Mouse (Mus musculus) lung, embryonic 14.5 days (tissue): ENCODE measurements around the gene Ralgps2. TPM values are rescaled to one million over a fixed set of nuclear protein-coding genes. Genes with fewer than 3 reads are reported as not detected.
A peak's percentile ranks its signal among the peaks of the same experiment; 100 is the strongest.

Experiments used
- ATAC-seq: fragments of 200-750 bp; cut with Nextera tagmentation; 2 replicates; pipeline ENCODE4 v1.8.0; 2017; ENCODE audit warnings: mild to moderate bottlenecking, moderate TSS enrichment, moderate library complexity; ENCODE audit not compliant: insufficient read depth
- DNase-seq: peaks from one replicate; pipeline ENCODE4 v3.0.0-alpha.2; 2015
- H3K27ac ChIP-seq: fragments of 300-500 bp; sonication (generic); 2 replicates; pipeline ENCODE4 v1.5.1; 2014; ENCODE audit warnings: low read depth, mild to moderate bottlenecking, moderate library complexity
- H3K27me3 ChIP-seq: fragments of 300-500 bp; sonication (generic); 2 replicates; pipeline ENCODE4 v1.6.1; 2014; ENCODE audit warnings: low read length, control low read depth; ENCODE audit not compliant: insufficient read depth
- H3K36me3 ChIP-seq: fragments of 300-500 bp; sonication (generic); 2 replicates; pipeline ENCODE4 v1.6.1; 2014; ENCODE audit warnings: control low read depth; ENCODE audit not compliant: insufficient read depth
- H3K4me1 ChIP-seq: fragments of 300-500 bp; sonication (generic); 2 replicates; pipeline ENCODE4 v1.6.1; 2014; ENCODE audit warnings: antibody characterized with exemption, control low read depth; ENCODE audit not compliant: insufficient read depth
- H3K4me2 ChIP-seq: fragments of 300-500 bp; sonication (generic); 2 replicates; pipeline ENCODE4 v1.6.1; 2014; ENCODE audit warnings: mild to moderate bottlenecking
- H3K4me3 ChIP-seq: fragments of 300-500 bp; sonication (generic); 2 replicates; pipeline ENCODE4 v1.5.1; 2014; ENCODE audit warnings: low read depth, low read length
- H3K9ac ChIP-seq: fragments of 300-500 bp; sonication (generic); 2 replicates; pipeline ENCODE4 v1.6.1; 2014
- H3K9me3 ChIP-seq: fragments of 300-500 bp; sonication (generic); 2 replicates; pipeline ENCODE4 v1.6.1; 2016; ENCODE audit warnings: low read depth, low read length, control low read depth
- CTCF ChIP-seq: IDR thresholded peaks from 2 replicates; pipeline ENCODE4 v1.5.1; 2016; ENCODE audit warnings: antibody characterized with exemption, low read depth
- WGBS: fragments of 180-500 bp; shearing (Covaris S2); extraction: QIAGEN DNeasy Blood & Tissue Kit; methylation state at CpG from one replicate; pipeline ENCODE4 v1.1.7; 2014; 5-methylcytosine and 5-hydroxymethylcytosine counted together
- polyA plus RNA-seq: library from polyadenylated mRNA; unstranded; fragments of >200 nt; fragmentation: Nextera tagmentation; extraction: Ambion mirVana; gene quantifications from 2 replicates; pipeline ENCODE4 v1.2.1, GENCODE M21; 2014

The Ralgps2 gene
- polyA plus RNA-seq, 1 experiment from 2014 or later: 70.6 TPM

DNA sequence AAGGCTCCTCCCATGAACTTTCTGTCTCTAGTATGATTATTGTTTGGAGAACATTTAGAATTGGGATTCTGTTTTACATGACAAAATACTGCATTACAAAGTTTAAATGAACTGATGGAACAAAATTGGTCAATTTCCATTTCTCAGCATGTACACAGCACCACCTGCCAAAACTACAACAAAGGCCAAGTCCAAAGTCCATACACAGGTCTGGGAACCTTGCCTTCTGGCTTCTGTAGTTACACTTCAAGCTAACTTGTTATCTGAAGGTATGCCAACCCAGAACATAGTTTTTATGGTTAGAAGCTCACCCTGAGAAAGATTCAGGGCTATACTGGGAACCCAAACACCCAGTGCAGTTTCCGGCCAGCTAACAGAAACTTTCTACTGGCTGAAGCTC lies 120.2 kb downstream of the Ralgps2 start:
- peaks cover 25% of the 10 kb centered on the region for H3K36me3 ChIP-seq
- no peaks in the 10 kb centered on the region for H3K9me3 ChIP-seq
- H3K4me2 ChIP-seq: no peak overlapping the region
- H3K9ac ChIP-seq: no peak overlapping the region
- WGBS: 97% methylated on average over 1 of the region's 1 CpGs
- no peak overlapping the region for H3K4me3 ChIP-seq
- no peaks in the 10 kb centered on the region for H3K27me3 ChIP-seq
- no peak overlapping the region for H3K27ac ChIP-seq
- ATAC-seq (no peak), DNase-seq (no peak)
- no peak for TF ChIP-seq CTCF
- no peaks in the 10 kb centered on the region for H3K4me1 ChIP-seq

DNA sequence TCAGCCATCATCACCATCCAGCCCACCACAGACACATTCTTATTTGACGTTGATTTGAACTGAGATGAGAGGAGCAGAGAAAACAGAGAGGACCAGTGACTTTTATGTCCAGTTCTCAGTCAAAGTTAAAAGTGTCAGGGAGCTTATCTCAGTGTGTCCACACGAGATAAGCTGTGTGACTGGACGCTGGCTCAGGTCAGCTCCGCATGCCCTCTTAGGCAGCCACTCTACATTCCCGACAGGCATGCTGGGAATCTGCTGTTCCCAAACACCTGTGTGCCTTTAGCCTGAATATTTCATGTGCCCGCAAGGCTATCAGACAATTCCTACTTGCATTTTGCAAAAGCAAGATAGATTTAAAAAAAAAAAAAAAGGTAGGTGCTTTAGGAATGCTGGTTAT lies 125.9 kb downstream of the Ralgps2 start:
- ATAC-seq (no peak), DNase-seq (no peak)
- H3K27ac ChIP-seq: no peak overlapping the region
- no peaks in the 10 kb centered on the region for H3K9me3 ChIP-seq
- no peak for TF ChIP-seq CTCF
- no peak overlapping the region for H3K9ac ChIP-seq
- no peak overlapping the region for H3K4me2 ChIP-seq
- H3K27me3 ChIP-seq: no peaks in the 10 kb centered on the region
- H3K4me3 ChIP-seq: no peak overlapping the region
- H3K36me3 ChIP-seq: peaks cover 14% of the 10 kb centered on the region
- H3K4me1 ChIP-seq: peaks cover 3% of the 10 kb centered on the region; the same call in 1 of the 2 replicates
- 27% methylated on average over 6 of the region's 6 CpGs for WGBS

DNA sequence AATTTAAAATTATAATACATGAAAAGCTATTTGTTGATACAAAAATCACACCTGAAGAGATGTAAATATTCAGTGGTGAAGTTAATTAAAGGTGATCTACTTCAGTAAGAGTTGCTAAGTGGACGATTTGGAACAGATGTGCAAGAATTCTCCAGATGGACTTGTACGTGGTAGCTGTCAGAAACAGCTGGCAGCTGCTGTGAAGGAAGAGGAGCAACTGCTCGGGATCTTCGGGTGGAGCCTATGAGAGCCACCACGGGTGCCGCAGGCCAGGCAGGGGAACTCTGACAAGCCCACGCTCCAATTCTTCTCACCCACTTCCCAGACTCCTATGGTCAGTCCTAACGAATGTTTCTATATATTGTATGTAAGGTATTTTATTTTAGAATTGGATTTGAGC lies 126.7 kb downstream of the Ralgps2 start:
- 27% methylated on average over 8 of the region's 8 CpGs for WGBS

DNA sequence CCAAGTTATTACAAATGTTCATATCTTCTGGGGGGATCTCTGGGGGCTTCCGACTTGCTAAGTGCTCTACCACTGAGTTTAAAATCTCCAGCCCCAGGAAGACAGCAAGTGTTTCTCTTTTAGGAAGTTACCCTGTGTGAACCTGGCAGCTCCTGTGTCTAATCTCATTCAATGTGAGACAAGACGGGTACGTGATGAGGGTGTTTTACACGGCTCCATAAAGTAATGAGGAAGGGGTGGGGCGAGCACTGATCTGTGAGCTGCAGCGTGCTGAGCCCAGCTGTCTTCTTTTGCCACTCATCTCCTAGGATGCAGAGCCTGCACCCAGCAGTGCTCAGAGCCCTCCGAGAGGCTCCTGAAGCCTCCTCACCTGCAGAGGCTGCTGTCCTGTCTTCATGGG lies 127.5 kb downstream of the Ralgps2 start:
- H3K36me3 ChIP-seq: peaks cover 9% of the 10 kb centered on the region; the same call in 1 of the 2 replicates
- DNase-seq (no peak), ATAC-seq (no peak)
- H3K4me3 ChIP-seq: no peak overlapping the region
- H3K4me1 ChIP-seq: peaks cover 3% of the 10 kb centered on the region; the same call in 1 of the 2 replicates
- no peak overlapping the region for H3K27ac ChIP-seq
- no peaks in the 10 kb centered on the region for H3K9me3 ChIP-seq
- no peaks in the 10 kb centered on the region for H3K27me3 ChIP-seq
- no peak for TF ChIP-seq CTCF
- no peak overlapping the region for H3K4me2 ChIP-seq
- no peak overlapping the region for H3K9ac ChIP-seq
- WGBS: 64% methylated on average over 7 of the region's 7 CpGs

More for the DNA sequence above, 126.7 kb downstream of the Ralgps2 start:
- Histone ChIP-seq H3K4me1 (peaks cover 3% of the 10 kb centered on the region; the same call in 1 of the 2 replicates), H3K27me3 (no peaks in the 10 kb centered on the region), H3K27ac (no peak overlapping the region), H3K36me3 (peaks cover 14% of the 10 kb centered on the region), H3K4me3 (no peak overlapping the region), H3K4me2 (no peak overlapping the region), H3K9ac (no peak overlapping the region), H3K9me3 (no peaks in the 10 kb centered on the region)
- ATAC-seq (0 out of 2 replicates have a peak, but pooled peaks have one; percentile 28), DNase-seq (peak; percentile 73)
- TF ChIP-seq CTCF: no peak

DNA sequence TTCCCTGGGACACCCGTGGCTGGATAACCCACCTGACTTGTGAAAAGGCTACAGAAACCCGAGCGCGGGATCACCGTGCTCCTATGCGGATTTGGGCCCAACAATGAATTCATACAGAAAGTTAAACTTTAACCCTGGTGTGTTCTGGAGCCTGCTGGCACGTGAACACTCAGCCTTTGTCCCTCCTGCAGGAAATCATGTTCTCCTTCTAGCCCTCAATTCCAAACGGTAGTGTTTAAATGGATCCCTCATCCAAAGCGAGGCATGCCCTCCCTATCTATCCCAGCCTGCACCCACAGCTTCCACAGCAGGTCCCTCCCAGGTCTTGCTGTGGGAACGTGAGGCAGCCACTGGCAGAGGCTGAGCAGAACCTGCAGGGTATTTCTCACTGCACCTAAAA lies 131.1 kb downstream of the Ralgps2 start:
- ATAC-seq (no peak), DNase-seq (peak; percentile 39)
- no peak for TF ChIP-seq CTCF
- Histone ChIP-seq H3K27ac (peak overlapping the region; percentile 50; the same call in 1 of the 2 replicates), H3K9me3 (no peaks in the 10 kb centered on the region), H3K36me3 (peaks cover 5% of the 10 kb centered on the region; the same call in 1 of the 2 replicates), H3K4me3 (no peak overlapping the region), H3K9ac (no peak overlapping the region), H3K4me1 (peaks cover 3% of the 10 kb centered on the region; the same call in 1 of the 2 replicates), H3K27me3 (no peaks in the 10 kb centered on the region), H3K4me2 (no peak overlapping the region)
- 53% methylated on average over 10 of the region's 10 CpGs for WGBS

DNA sequence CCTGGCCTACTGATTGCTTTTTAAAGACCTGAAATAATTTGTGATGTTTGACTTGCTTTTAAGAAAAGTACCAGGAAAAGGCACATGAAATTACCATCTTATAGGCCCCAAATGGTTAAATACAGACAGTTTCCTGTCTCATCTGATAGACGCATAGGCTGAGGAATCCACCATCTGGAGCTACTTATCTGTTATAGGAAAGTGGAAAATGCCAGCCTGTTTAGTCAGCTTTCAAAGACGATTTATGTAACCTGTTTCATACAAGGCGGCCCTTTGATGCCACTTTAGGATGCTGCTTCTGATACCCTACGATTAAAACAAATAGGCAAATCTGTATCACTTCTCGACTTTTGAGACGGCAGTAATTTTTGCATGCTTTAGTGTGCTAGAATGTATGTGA lies 138.2 kb downstream of the Ralgps2 start:
- DNase-seq (no peak), ATAC-seq (no peak)
- 58% methylated on average over 6 of the region's 6 CpGs for WGBS
- H3K9me3 ChIP-seq: no peaks in the 10 kb centered on the region
- no peak overlapping the region for H3K27ac ChIP-seq
- no peak overlapping the region for H3K4me2 ChIP-seq
- no peak overlapping the region for H3K4me3 ChIP-seq
- no peaks in the 10 kb centered on the region for H3K36me3 ChIP-seq
- H3K27me3 ChIP-seq: no peaks in the 10 kb centered on the region
- TF ChIP-seq CTCF: no peak
- no peak overlapping the region for H3K9ac ChIP-seq
- no peaks in the 10 kb centered on the region for H3K4me1 ChIP-seq

DNA sequence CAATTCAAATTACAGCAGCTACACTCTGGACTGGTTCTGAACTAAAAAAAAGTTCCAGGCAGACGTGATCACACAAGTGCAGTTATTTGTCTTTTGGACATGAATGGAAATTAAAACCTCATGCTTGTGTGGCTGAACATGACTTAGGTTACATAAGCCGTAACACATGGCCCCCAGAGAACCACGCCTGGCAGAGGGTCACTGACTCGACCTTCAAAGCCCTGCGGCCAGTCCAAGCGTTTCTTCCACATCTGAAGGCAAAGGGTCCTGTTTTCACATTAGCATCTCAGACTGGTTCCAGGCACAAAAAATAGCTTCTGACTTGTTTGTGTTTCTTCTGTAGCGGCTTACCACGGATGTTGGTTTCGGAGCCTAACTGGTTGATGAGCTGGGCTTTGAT lies 143.2 kb downstream of the Ralgps2 start:
- ATAC-seq: no peak
- no peak overlapping the region for H3K27ac ChIP-seq

More for the DNA sequence above, 143.2 kb downstream of the Ralgps2 start:
- 51% methylated on average over 9 of the region's 9 CpGs for WGBS
- H3K27me3 ChIP-seq: no peaks in the 10 kb centered on the region
- DNase-seq: no peak
- TF ChIP-seq CTCF: no peak
- H3K4me1 ChIP-seq: no peaks in the 10 kb centered on the region
- no peak overlapping the region for H3K9ac ChIP-seq
- no peaks in the 10 kb centered on the region for H3K9me3 ChIP-seq
- no peak overlapping the region for H3K4me2 ChIP-seq
- no peaks in the 10 kb centered on the region for H3K36me3 ChIP-seq
- no peak overlapping the region for H3K4me3 ChIP-seq
